Mouse (Mus musculus) cerebellum, postnatal 10 days (tissue): ENCODE measurements at regions not wholly inside any gene's neighbourhood (a gene's known extent, or its start where the extent isn't known, plus 50 kb on each side); places are given as distances from the start of the nearest gene placed in this dataset.

Source experiments
- DNase-seq, 2 experiments: peaks; one replicate each; pipeline ENCODE4 v3.0.0; 2021; ENCODE audit warnings: mixed read lengths in 2 of 2

- DNase-seq = no peak
Observed at GRCm38 (mm10) chrX:144075241-144075640, 78.3 kb upstream of the A730046J19Rik start.

- DNase-seq = peak in 1 of 2 experiments; percentile 59
Observed at GRCm38 (mm10) chrX:144081146-144081545, 72.3 kb upstream of the A730046J19Rik start.

- no peak for DNase-seq
Observed at GRCm38 (mm10) chrX:144098200-144098599, 55.3 kb upstream of the A730046J19Rik start.
